Mouse (Mus musculus): ENCODE data around the gene Ndufs2. TPM values are rescaled to one million over a fixed set of nuclear protein-coding genes. Genes with fewer than 3 reads are reported as not detected.
"Not testable (repeated sequence)": the region's sequence is repeated elsewhere in the genome, so short reads cannot be mapped to it uniquely, and the experiment has no call there.

The Ndufs2 gene
- polyA plus RNA-seq, 1 experiment, result 227 TPM

- H3K27me3 ChIP-seq (ENCODE audit: control insufficient read depth, insufficient read depth, insufficient read length), result no peaks in the 10 kb centered on the region
- peaks cover 7% of the 10 kb centered on the region for H3K36me3 ChIP-seq (ENCODE audit: control insufficient read depth, insufficient read depth)
- TF ChIP-seq FOSL1 (IDR thresholded peaks at IDR 0.05; ENCODE audit: insufficient read depth, low read length, poor library complexity, severe bottlenecking) (no peak), CTCF (IDR thresholded peaks at IDR 0.05; ENCODE audit: control insufficient read depth, insufficient read depth, insufficient read length) (no peak), CEBPB (IDR thresholded peaks at IDR 0.05; ENCODE audit: low read depth) (no peak), MYOG (IDR thresholded peaks at IDR 0.05; ENCODE audit: control insufficient read depth, extremely low read depth, insufficient read length) (no peak), MYOD1 (IDR thresholded peaks at IDR 0.05; ENCODE audit: control insufficient read depth, insufficient read length, low read depth) (no peak), USF1 (IDR thresholded peaks at IDR 0.05; ENCODE audit: low read depth) (no peak), MAX (IDR thresholded peaks at IDR 0.05) (no peak)
- H3K79me3 ChIP-seq (ENCODE audit: low read depth), result peaks cover 19% of the 10 kb centered on the region
- peaks cover 35% of the 10 kb centered on the region for H3K79me2 ChIP-seq (ENCODE audit: control insufficient read depth, insufficient read depth)
- no peak overlapping the region for H3K4me3 ChIP-seq (ENCODE audit: insufficient read depth, poor library complexity, severe bottlenecking)
- no peak overlapping the region for H3ac ChIP-seq (ENCODE audit: control insufficient read depth, insufficient read length, low read depth)
Measured at GRCm38 (mm10) chr1:171245353-171245752, 5.8 kb downstream of the Ndufs2 start.

- Histone ChIP-seq H3K79me2 (ENCODE audit: control insufficient read depth, insufficient read depth) (peaks cover 35% of the 10 kb centered on the region), H3K36me3 (ENCODE audit: control insufficient read depth, insufficient read depth) (peaks cover 29% of the 10 kb centered on the region), H3K79me3 (ENCODE audit: low read depth) (peaks cover 19% of the 10 kb centered on the region)
- H3K27me3 ChIP-seq (ENCODE audit: control insufficient read depth, insufficient read depth, insufficient read length); H3ac ChIP-seq (ENCODE audit: control insufficient read depth, insufficient read length, low read depth); H3K4me3 ChIP-seq (ENCODE audit: insufficient read depth, poor library complexity, severe bottlenecking): not testable (repeated sequence)
Measured at GRCm38 (mm10) chr1:171241952-171242351, 9.2 kb downstream of the Ndufs2 start.

GRCm38 (mm10) chr1:171240911-171241310 is 10.3 kb downstream of the Ndufs2 start:
- Histone ChIP-seq H3ac (ENCODE audit: control insufficient read depth, insufficient read length, low read depth) (no peak overlapping the region), H3K4me3 (ENCODE audit: insufficient read depth, poor library complexity, severe bottlenecking) (no peak overlapping the region), H3K79me3 (ENCODE audit: low read depth) (peaks cover 11% of the 10 kb centered on the region), H3K36me3 (ENCODE audit: control insufficient read depth, insufficient read depth) (peaks cover 37% of the 10 kb centered on the region), H3K79me2 (ENCODE audit: control insufficient read depth, insufficient read depth) (peaks cover 26% of the 10 kb centered on the region), H3K27me3 (ENCODE audit: control insufficient read depth, insufficient read depth, insufficient read length) (no peaks in the 10 kb centered on the region)
- TF ChIP-seq MAX (IDR thresholded peaks at IDR 0.05), result no peak
- TF ChIP-seq MYOG (IDR thresholded peaks at IDR 0.05; ENCODE audit: control insufficient read depth, extremely low read depth, insufficient read length), result no peak
- no peak for TF ChIP-seq USF1 (IDR thresholded peaks at IDR 0.05; ENCODE audit: low read depth)

GRCm38 (mm10) chr1:171239992-171240744 is 11.0 kb downstream of the Ndufs2 start:
- no peak overlapping the region for H3K4me3 ChIP-seq (ENCODE audit: insufficient read depth, poor library complexity, severe bottlenecking)
- peaks cover 5% of the 10 kb centered on the region for H3K79me3 ChIP-seq (ENCODE audit: low read depth)
- peaks cover 44% of the 10 kb centered on the region for H3K36me3 ChIP-seq (ENCODE audit: control insufficient read depth, insufficient read depth)
- H3K79me2 ChIP-seq (ENCODE audit: control insufficient read depth, insufficient read depth), result peaks cover 18% of the 10 kb centered on the region
- TF ChIP-seq USF1 (IDR thresholded peaks at IDR 0.05; ENCODE audit: low read depth) (no peak), MYOD1 (IDR thresholded peaks at IDR 0.05; ENCODE audit: control insufficient read depth, insufficient read length, low read depth) (no peak), MYOG (IDR thresholded peaks at IDR 0.05; ENCODE audit: control insufficient read depth, extremely low read depth, insufficient read length) (no peak)
- H3ac ChIP-seq (ENCODE audit: control insufficient read depth, insufficient read length, low read depth), result no peak overlapping the region
- no peaks in the 10 kb centered on the region for H3K27me3 ChIP-seq (ENCODE audit: control insufficient read depth, insufficient read depth, insufficient read length)

DNA sequence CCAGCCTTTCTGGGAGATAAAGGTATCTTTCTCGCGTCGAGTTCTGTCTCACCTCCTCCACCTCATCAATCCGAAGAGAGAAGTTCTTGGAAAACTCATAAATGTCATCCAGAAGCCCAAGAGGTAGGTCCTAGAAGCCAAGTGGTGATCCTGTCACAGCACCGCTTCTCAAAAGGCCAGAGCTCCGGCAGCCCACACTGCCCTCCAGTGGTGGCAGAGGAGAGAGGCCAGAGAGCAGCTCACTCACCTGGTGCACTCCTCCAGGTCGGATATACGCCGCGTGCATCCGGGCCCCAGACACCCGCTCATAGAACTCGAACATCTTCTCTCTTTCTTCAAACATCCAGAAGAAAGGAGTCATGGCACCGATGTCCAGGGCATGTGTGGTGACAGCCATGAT is 12.7 kb downstream of the Ndufs2 start:
- Histone ChIP-seq H3K79me3 (ENCODE audit: low read depth) (peaks cover under 1% of the 10 kb centered on the region), H3K27me3 (ENCODE audit: control insufficient read depth, insufficient read depth, insufficient read length) (no peaks in the 10 kb centered on the region), H3K36me3 (ENCODE audit: control insufficient read depth, insufficient read depth) (peaks cover 53% of the 10 kb centered on the region), H3K4me3 (ENCODE audit: insufficient read depth, poor library complexity, severe bottlenecking) (no peak overlapping the region), H3K79me2 (ENCODE audit: control insufficient read depth, insufficient read depth) (peaks cover 6% of the 10 kb centered on the region), H3ac (ENCODE audit: control insufficient read depth, insufficient read length, low read depth) (no peak overlapping the region)
- TF ChIP-seq USF1 (IDR thresholded peaks at IDR 0.05; ENCODE audit: low read depth), result no peak
- no peak for TF ChIP-seq FOSL1 (IDR thresholded peaks at IDR 0.05; ENCODE audit: insufficient read depth, low read length, poor library complexity, severe bottlenecking)
- TF ChIP-seq MYOG (IDR thresholded peaks at IDR 0.05; ENCODE audit: control insufficient read depth, extremely low read depth, insufficient read length), result no peak
- TF ChIP-seq CTCF (IDR thresholded peaks at IDR 0.05; ENCODE audit: control insufficient read depth, insufficient read depth, insufficient read length), result peak; percentile 74
- TF ChIP-seq MYOD1 (IDR thresholded peaks at IDR 0.05; ENCODE audit: control insufficient read depth, insufficient read length, low read depth), result no peak
- no peak for TF ChIP-seq CEBPB (IDR thresholded peaks at IDR 0.05; ENCODE audit: low read depth)
- no peak for TF ChIP-seq MAX (IDR thresholded peaks at IDR 0.05)

DNA sequence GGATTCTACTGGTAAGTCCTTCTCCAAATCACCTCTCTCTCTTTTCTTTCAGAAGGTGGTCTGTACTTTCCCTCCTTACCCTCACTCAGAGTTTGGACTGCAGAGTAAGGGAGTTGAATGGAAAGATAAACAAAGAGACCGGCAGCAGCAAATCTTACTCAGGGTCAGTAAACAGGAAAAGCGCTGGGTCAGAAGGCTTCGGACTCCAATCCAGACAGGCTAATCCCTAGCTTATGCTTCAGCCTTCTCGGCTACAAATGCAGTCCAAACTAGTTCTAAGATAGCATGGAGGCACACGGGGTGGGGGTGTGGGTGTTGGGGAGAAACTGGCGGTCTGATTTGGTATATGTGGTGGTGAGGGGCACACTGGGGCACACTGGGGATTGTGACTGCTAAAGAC is 13.8 kb downstream of the Ndufs2 start:
- Histone ChIP-seq H3K79me3 (ENCODE audit: low read depth) (no peaks in the 10 kb centered on the region), H3K36me3 (ENCODE audit: control insufficient read depth, insufficient read depth) (peaks cover 49% of the 10 kb centered on the region)
- no peak for TF ChIP-seq CEBPB (IDR thresholded peaks at IDR 0.05; ENCODE audit: low read depth)
- no peak for TF ChIP-seq MAX (IDR thresholded peaks at IDR 0.05)
- no peak for TF ChIP-seq CTCF (IDR thresholded peaks at IDR 0.05; ENCODE audit: control insufficient read depth, insufficient read depth, insufficient read length)
- no peak for TF ChIP-seq MYOG (IDR thresholded peaks at IDR 0.05; ENCODE audit: control insufficient read depth, extremely low read depth, insufficient read length)
- TF ChIP-seq FOSL1 (IDR thresholded peaks at IDR 0.05; ENCODE audit: insufficient read depth, low read length, poor library complexity, severe bottlenecking), result no peak
- TF ChIP-seq USF1 (IDR thresholded peaks at IDR 0.05; ENCODE audit: low read depth), result no peak
- no peak for TF ChIP-seq MYOD1 (IDR thresholded peaks at IDR 0.05; ENCODE audit: control insufficient read depth, insufficient read length, low read depth)

More for the DNA sequence above, 13.8 kb downstream of the Ndufs2 start:
- Histone ChIP-seq H3K27me3 (ENCODE audit: control insufficient read depth, insufficient read depth, insufficient read length) (no peaks in the 10 kb centered on the region), H3ac (ENCODE audit: control insufficient read depth, insufficient read length, low read depth) (no peak overlapping the region), H3K79me2 (ENCODE audit: control insufficient read depth, insufficient read depth) (no peaks in the 10 kb centered on the region), H3K4me3 (ENCODE audit: insufficient read depth, poor library complexity, severe bottlenecking) (no peak overlapping the region)

Data from C2C12 (cell line).